Mouse (Mus musculus) C2C12 (cell line): ENCODE results near the gene Nanp. TPM values are rescaled to one million over a fixed set of nuclear protein-coding genes. Genes with fewer than 3 reads are reported as not detected.

Source experiments
- H3K27me3 ChIP-seq: one replicate; pipeline ENCODE4 v1.6.1; 2011; ENCODE audit not compliant: control insufficient read depth, insufficient read depth, insufficient read length
- H3K36me3 ChIP-seq: one replicate; pipeline ENCODE4 v1.6.1; 2011; ENCODE audit not compliant: control insufficient read depth, insufficient read depth
- H3K4me3 ChIP-seq: one replicate; pipeline ENCODE4 v1.5.1; 2011; ENCODE audit warnings: mild to moderate bottlenecking, control low read depth; ENCODE audit not compliant: poor library complexity, insufficient read depth, severe bottlenecking
- H3K79me2 ChIP-seq: one replicate; pipeline ENCODE4 v1.6.1; 2011; ENCODE audit not compliant: control insufficient read depth, insufficient read depth
- H3K79me3 ChIP-seq: one replicate; pipeline ENCODE4 v1.6.1; 2011; ENCODE audit warnings: low read depth, control low read depth
- H3ac ChIP-seq: one replicate; pipeline ENCODE3; 2011; ENCODE audit warnings: low read depth; ENCODE audit not compliant: control insufficient read depth, insufficient read length
- CEBPB ChIP-seq: IDR thresholded peaks from one replicate; pipeline ENCODE4 v1.6.1; 2011; ENCODE audit warnings: low read depth, mild to moderate bottlenecking, control low read depth, moderate library complexity
- CTCF ChIP-seq: IDR thresholded peaks from one replicate; pipeline ENCODE4 v1.5.1; 2011; ENCODE audit not compliant: control insufficient read depth, insufficient read depth, insufficient read length
- FOSL1 ChIP-seq: IDR thresholded peaks from one replicate; pipeline ENCODE4 v1.8.0; 2011; ENCODE audit warnings: mild to moderate bottlenecking, low read length; ENCODE audit not compliant: poor library complexity, insufficient read depth, severe bottlenecking
- MAX ChIP-seq: IDR thresholded peaks from one replicate; pipeline ENCODE4 v1.6.1; 2011; ENCODE audit warnings: mild to moderate bottlenecking, control low read depth
- MYOD1 ChIP-seq: IDR thresholded peaks from one replicate; pipeline ENCODE4 v1.6.1; 2011; ENCODE audit warnings: low read depth; ENCODE audit not compliant: control insufficient read depth, insufficient read length
- MYOG ChIP-seq: IDR thresholded peaks from one replicate; pipeline ENCODE4 v1.6.1; 2011; ENCODE audit not compliant: control insufficient read depth, insufficient read length; ENCODE audit errors: extremely low read depth
- USF1 ChIP-seq: IDR thresholded peaks from one replicate; pipeline ENCODE4 v1.6.1; 2011; ENCODE audit warnings: low read depth, mild to moderate bottlenecking, control low read depth, moderate library complexity
- long read RNA-seq, 2 experiments: library from polyadenylated mRNA; unstranded; transcript quantifications; one replicate each; pipeline ENCODE4 v2.0.0; 2019 to 2020
- polyA plus RNA-seq: library from polyadenylated mRNA; unstranded; fragments of >200 nt; fragmentation: generic; extraction: Trizol; gene quantifications from one replicate; pipeline ENCODE4 v1.2.1, GENCODE M21; 2012; ENCODE audit warnings: missing spikeins

The Nanp gene
- 7.2 TPM for polyA plus RNA-seq
- long read RNA-seq, experiment 1, transcript Nanp-201 (2 exons, 1,394 nt): major isoform, 8 of 8 reads
- long read RNA-seq, experiment 1, partial matches to known transcripts: 0 of 8 reads
- long read RNA-seq, experiment 1, other reads (novel, unspliced or antisense): 0 of 8 reads
- long read RNA-seq, experiment 2, transcript Nanp-201 (2 exons, 1,394 nt): major isoform, 30 of 34 reads
- long read RNA-seq, experiment 2, partial matches to known transcripts: 0 of 34 reads
- long read RNA-seq, experiment 2, other reads (novel, unspliced or antisense): 3 of 34 reads

DNA sequence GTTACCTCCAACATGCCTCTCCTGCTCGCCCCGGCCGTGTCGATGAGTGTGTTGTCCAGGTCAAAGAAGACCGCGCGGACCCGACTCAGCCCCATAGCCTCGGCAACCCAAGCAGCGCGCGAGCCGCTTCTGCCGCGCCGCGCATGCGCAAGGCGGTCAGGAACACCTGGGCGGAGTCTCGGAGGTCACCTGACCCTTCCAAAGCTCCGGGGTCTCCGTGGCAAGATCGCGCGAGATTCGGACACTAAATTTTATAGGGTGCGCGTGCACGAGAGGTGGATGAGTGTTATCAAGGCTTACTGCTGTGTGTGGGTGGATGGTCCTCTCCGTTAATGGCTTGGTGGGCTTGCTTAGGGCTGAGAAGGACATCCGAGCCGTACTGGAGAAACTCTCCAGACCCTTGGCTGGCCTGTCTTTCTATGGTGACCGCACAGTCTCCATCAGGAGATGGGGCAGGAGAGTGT is at the start of gene Nanp, which contains the start of gene Ninl:
TSS of gene Nanp (minus strand) at position 167 of the 464 bp plus-strand sequence.
TSS of gene Ninl (minus strand) at position 151 of the 464 bp plus-strand sequence.
- Histone ChIP-seq H3K36me3 (no peaks in the 10 kb centered on the region), H3K4me3 (peak within 1 kb of the TSS; percentile 77), H3K27me3 (no peaks in the 10 kb centered on the region), H3ac (peak within 1 kb of the TSS; percentile 79), H3K79me3 (peaks cover 31% of the 10 kb centered on the region), H3K79me2 (peaks cover 48% of the 10 kb centered on the region)
- no peak for TF ChIP-seq FOSL1
- TF ChIP-seq MYOG: no peak
- peak; percentile 93 for TF ChIP-seq USF1
- no peak for TF ChIP-seq CTCF
- TF ChIP-seq MAX: peak; percentile 89
- no peak for TF ChIP-seq CEBPB

DNA sequence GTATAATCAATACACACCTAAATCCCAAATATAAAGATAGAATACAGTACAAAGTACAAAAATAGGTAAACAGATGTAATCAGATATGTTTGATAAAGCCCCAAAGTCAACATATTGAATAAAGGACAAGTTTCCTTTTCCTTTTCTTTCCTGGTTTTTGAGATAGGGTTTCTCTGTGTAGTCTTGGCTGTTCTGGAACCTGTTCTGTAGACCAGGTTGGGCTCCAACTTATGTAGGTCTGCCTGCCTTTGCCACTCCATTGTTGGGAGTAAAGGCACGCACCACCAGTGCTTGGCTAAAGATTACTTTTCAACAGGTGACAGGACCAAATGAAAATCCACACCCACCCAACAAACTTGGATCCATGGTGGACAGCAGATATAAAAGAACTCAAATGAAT is 17.4 kb upstream of the Nanp start:
- TF ChIP-seq MAX: no peak
- no peak for TF ChIP-seq USF1
- TF ChIP-seq MYOD1: no peak
- no peak for TF ChIP-seq MYOG
- no peak for TF ChIP-seq FOSL1
- TF ChIP-seq CEBPB: no peak
- no peak for TF ChIP-seq CTCF
- no peaks in the 10 kb centered on the region for H3K36me3 ChIP-seq

DNA sequence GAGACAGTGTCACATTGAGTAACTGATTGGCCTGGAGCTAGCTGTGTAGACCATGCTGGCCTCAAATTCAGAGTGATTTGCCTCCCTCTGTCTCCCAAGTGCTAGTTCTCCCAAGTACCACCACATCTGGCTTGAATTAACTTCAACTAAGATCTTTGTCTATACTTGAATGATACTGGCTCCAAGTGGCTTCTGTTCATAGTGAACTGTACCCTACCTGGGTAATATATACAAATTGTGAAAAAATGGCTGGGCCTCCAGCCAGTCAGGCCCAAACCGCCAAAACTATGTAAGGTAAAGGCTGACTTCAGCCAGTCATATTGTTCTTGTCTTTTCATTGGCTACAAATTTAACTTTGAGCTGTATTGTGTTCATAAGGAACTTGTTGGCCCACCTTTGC is 1.2 kb upstream of the Nanp start:
- H3ac ChIP-seq: no peak overlapping the region
- TF ChIP-seq CTCF (no peak), FOSL1 (no peak), USF1 (no peak), MYOD1 (no peak), MYOG (no peak), MAX (no peak)
- H3K4me3 ChIP-seq: no peak overlapping the region
- H3K36me3 ChIP-seq: no peaks in the 10 kb centered on the region
- H3K79me3 ChIP-seq: peaks cover 25% of the 10 kb centered on the region
- H3K79me2 ChIP-seq: peaks cover 36% of the 10 kb centered on the region
- H3K27me3 ChIP-seq: no peaks in the 10 kb centered on the region

More for the DNA sequence above, 17.4 kb upstream of the Nanp start:
- Histone ChIP-seq H3ac (no peak overlapping the region), H3K79me3 (no peaks in the 10 kb centered on the region), H3K79me2 (no peaks in the 10 kb centered on the region), H3K4me3 (no peak overlapping the region), H3K27me3 (no peaks in the 10 kb centered on the region)

DNA sequence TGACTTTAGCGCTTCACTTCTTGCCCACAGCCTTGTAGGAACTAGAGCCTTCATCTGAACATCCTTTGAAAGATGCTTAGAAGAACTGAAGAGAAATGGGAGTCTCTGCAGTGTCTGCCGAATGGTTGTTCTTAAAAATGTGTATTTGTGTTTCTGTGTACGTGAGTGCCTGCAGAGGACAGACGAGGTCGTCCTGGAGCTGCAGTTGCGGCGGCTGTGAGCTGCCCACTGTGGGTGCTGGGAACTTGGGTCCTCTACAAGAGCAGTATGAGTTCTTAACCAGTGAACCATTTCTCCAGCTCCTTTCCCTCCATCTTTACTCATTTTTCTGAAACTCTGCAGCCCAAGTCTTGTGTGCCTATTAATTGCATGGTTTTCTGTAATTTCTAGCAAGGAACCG is 528 bp upstream of the Nanp start:
- Histone ChIP-seq H3K27me3 (no peaks in the 10 kb centered on the region), H3K79me2 (peaks cover 43% of the 10 kb centered on the region), H3K79me3 (peaks cover 28% of the 10 kb centered on the region), H3ac (peak overlapping the region; percentile 68), H3K36me3 (no peaks in the 10 kb centered on the region), H3K4me3 (peak overlapping the region; percentile 77)
- TF ChIP-seq USF1 (no peak), CEBPB (no peak), CTCF (no peak), MYOG (no peak), FOSL1 (no peak), MYOD1 (no peak), MAX (no peak)

DNA sequence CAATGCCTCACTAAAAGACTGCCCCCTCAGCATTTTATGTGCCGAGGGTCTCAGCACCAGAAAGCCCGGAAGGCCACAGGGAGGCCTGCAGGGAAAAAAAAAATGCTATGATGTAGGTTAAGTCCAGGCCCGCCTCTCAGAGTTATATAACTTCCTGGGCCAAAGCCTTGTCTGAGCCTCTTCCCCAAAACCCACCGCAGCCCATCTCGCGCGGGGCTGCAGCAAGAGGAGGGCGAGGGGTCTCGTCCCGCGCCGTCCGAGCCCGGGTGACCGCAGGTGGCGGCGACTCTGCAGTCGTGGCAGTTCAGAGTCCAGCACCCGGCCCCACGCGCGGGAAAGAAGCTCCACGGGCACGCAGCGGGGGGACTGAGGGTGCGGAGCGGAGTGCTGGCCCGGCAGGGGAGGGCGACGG is 381 bp downstream of the Nanp start:
- H3ac ChIP-seq: peak overlapping the region; percentile 79
- TF ChIP-seq CTCF (no peak), CEBPB (no peak), MYOG (no peak), MAX (no peak), USF1 (no peak), MYOD1 (no peak), FOSL1 (no peak)
- peak overlapping the region; percentile 77 for H3K4me3 ChIP-seq
- H3K79me2 ChIP-seq: peaks cover 52% of the 10 kb centered on the region
- peaks cover 34% of the 10 kb centered on the region for H3K79me3 ChIP-seq
- H3K27me3 ChIP-seq: no peaks in the 10 kb centered on the region
- no peaks in the 10 kb centered on the region for H3K36me3 ChIP-seq
